Mouse (Mus musculus) heart, adult 2 months (tissue): ENCODE results near the gene Marveld3. TPM values are rescaled to one million over a fixed set of nuclear protein-coding genes. Genes with fewer than 3 reads are reported as not detected.

ENCODE experiments used
- DNase-seq, 2 experiments: peaks; one replicate each; pipeline ENCODE4 v3.0.0; 2021
- H3K27ac ChIP-seq: fragments of 200-600 bp; 2 replicates; pipeline ENCODE4 v1.8.1; 2022
- H3K27me3 ChIP-seq: fragments of 200-500 bp; 2 replicates; pipeline ENCODE4 v1.6.1; 2012; ENCODE audit warnings: mild to moderate bottlenecking, low read length, inconsistent platforms, mixed read lengths; ENCODE audit not compliant: control insufficient read depth, insufficient read depth
- H3K36me3 ChIP-seq: fragments of 200-500 bp; 2 replicates; pipeline ENCODE4 v1.6.1; 2012; ENCODE audit warnings: low read length, inconsistent platforms; ENCODE audit not compliant: control insufficient read depth, insufficient read depth
- H3K4me1 ChIP-seq: fragments of 200-500 bp; 2 replicates; pipeline ENCODE4 v1.6.1; 2011; ENCODE audit warnings: low read length; ENCODE audit not compliant: control insufficient read depth, insufficient read depth
- H3K4me3 ChIP-seq: fragments of 200-600 bp; 2 replicates; pipeline ENCODE4 v1.8.1; 2022
- H3K79me2 ChIP-seq: fragments of 200-500 bp; replicated peaks from 2 replicates; pipeline ENCODE4 v1.6.1; 2012; ENCODE audit warnings: mild to moderate bottlenecking, inconsistent platforms, low read length, moderate library complexity, mixed read lengths; ENCODE audit not compliant: control insufficient read depth, insufficient read depth
- H3K9ac ChIP-seq: fragments of 200-500 bp; 2 replicates; pipeline ENCODE4 v1.6.1; 2012; ENCODE audit warnings: low read depth, mild to moderate bottlenecking, control low read depth, inconsistent platforms, low read length, mixed read lengths
- CTCF ChIP-seq: fragments of 200-600 bp; IDR thresholded peaks from 2 replicates; pipeline ENCODE4 v1.8.1; 2022; ENCODE audit warnings: antibody characterized with exemption, mild to moderate bottlenecking, moderate library complexity
- EP300 ChIP-seq: fragments of 200-500 bp; IDR thresholded peaks from 2 replicates; pipeline ENCODE4 v1.6.1; 2011; ENCODE audit warnings: low read depth, low read length, control low read depth; ENCODE audit not compliant: insufficient read depth
- POLR2A ChIP-seq: fragments of 200-500 bp; IDR thresholded peaks from 2 replicates; pipeline ENCODE4 v1.6.1; 2011; ENCODE audit warnings: mild to moderate bottlenecking, low read depth, low read length, control low read depth; ENCODE audit not compliant: insufficient read depth
- WGBS: fragments of 180-500 bp; shearing (Covaris S2); methylation state at CpG from one replicate; pipeline ENCODE4 v1.1.7; 2018; 5-methylcytosine and 5-hydroxymethylcytosine counted together
- intact Hi-C: fragments of 180-260 bp; cut with DNase I; formaldehyde crosslinking; loops from one replicate; pipeline ENCODE4 v1.15.1; 2025
- polyA plus RNA-seq: library from polyadenylated mRNA; depleted of rRNA; stranded (reverse); fragments of >200 nt; gene quantifications from 2 replicates; pipeline ENCODE4 v1.2.3, GENCODE M21; 2012; rRNA removed
- total RNA-seq, 2 experiments: library from RNA; stranded (reverse); gene quantifications; 2 replicates each; pipeline ENCODE4 v1.2.3; 2021

Marveld3 gene
- total and polyA plus RNA-seq, 3 experiments: 0.10 to 0.31 (median 0.11) TPM

DNA sequence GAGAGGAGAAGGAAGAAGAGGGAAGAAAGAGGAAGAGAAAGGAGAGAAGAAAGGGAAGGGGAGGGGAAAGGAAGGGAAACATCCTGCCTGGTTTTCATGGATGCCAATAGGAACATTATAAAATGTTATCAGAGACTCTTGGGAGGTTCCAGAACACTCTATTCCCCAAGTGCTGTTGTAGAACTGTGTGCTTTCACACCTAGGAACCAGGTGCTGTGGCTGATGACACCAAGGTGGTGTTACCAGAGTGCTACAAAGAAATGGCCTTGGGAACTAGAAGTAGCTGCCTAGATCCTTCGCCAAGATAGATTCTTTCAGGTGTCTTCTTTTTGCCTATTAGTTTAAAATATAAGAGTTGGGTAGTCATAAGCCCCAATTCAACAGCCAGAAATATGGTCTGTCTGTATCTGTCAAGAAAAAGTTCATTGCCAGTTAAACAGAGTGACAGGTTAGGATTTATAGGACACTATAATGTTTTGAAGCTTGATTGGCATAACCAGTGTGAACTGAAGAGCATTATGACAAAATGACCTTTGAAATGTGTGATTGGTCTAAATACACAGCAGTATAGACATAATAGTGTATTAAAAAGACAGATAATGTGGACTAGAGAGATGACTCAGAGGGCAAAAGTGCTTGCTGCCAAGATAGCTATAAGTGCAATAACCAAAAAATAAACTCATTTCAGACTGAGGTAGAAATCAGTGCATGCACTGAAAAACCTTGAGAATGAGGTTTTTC is 56.9 kb downstream of the Marveld3 start:
- WGBS: 97% methylated on average over 1 of the region's 1 CpGs
- no peak overlapping the region for H3K4me3 ChIP-seq
- no peak overlapping the region for H3K9ac ChIP-seq
- H3K4me1 ChIP-seq: no peaks in the 10 kb centered on the region
- no peak overlapping the region for H3K27ac ChIP-seq
- no peak for TF ChIP-seq EP300
- no peak for TF ChIP-seq CTCF
- no peak for TF ChIP-seq POLR2A
- intact Hi-C loops: no loop called here
- H3K36me3 ChIP-seq: no peaks in the 10 kb centered on the region; the same call in 1 of the 2 replicates
- no peaks in the 10 kb centered on the region for H3K27me3 ChIP-seq
- no peaks in the 10 kb centered on the region for H3K79me2 ChIP-seq
- DNase-seq: no peak

DNA sequence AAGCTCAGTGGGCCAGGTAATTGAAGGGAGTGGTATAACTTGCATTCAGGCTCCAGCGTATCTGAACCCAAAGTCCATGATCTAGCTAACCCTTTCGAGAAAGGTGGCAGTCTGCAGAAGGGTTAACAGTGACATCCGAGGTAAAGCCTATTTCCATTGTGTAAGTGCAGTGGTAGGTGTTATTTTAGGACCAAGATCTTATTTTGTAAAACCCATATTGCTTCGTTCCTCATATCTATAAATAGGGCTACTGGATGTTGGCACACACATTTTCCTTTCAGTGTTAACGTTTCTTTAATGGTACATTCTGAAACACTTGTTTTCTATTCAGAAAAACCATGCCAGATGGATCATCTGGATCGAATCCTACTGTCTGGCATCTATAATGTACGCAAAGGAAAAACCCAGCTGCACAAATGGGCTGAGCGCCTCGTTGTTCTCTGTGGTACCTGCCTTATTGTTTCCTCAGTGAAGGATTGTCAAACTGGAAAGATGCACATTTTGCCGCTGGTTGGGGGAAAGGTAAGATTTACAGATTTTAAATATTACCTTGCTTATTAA is 58.0 kb downstream of the Marveld3 start:
- no peak overlapping the region for H3K4me3 ChIP-seq
- no peak overlapping the region for H3K27ac ChIP-seq
- no peaks in the 10 kb centered on the region; the same call in 1 of the 2 replicates for H3K36me3 ChIP-seq
- no peak for TF ChIP-seq CTCF
- no peak for TF ChIP-seq POLR2A
- intact Hi-C loops: no loop called here
- no peak for DNase-seq
- no peaks in the 10 kb centered on the region for H3K4me1 ChIP-seq
- no peaks in the 10 kb centered on the region for H3K27me3 ChIP-seq
- 70% methylated on average over 10 of the region's 10 CpGs for WGBS
- H3K79me2 ChIP-seq: no peaks in the 10 kb centered on the region
- H3K9ac ChIP-seq: no peak overlapping the region

DNA sequence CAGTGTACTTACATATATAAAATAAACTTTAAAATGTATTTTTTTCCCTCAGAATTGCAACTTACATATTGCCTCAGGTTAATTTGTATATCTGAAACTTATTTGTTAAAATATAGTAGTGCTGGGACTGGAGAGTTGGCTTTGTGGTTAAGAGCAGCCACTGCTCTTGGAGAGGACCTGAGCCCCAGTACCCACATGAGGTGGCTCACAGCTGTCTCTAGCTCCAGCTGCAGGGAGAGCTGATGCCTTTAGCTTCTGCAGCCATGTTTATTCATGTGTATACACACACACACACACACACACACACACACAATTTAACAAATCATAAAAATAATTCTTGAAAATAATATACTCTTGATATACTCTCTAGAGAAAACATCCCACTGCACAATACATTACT is 59.6 kb downstream of the Marveld3 start:
- Histone ChIP-seq H3K9ac (no peak overlapping the region), H3K27me3 (no peaks in the 10 kb centered on the region), H3K79me2 (no peaks in the 10 kb centered on the region), H3K36me3 (no peaks in the 10 kb centered on the region; the same call in 1 of the 2 replicates), H3K27ac (no peak overlapping the region), H3K4me3 (no peak overlapping the region), H3K4me1 (no peaks in the 10 kb centered on the region)
- intact Hi-C loops: no loop called here
- no peak for TF ChIP-seq POLR2A
- no peak for TF ChIP-seq CTCF
- no peak for TF ChIP-seq EP300
- no peak for DNase-seq

Other genes starting within 250 kb of the Marveld3 start
- gene Atxn1l, start 224.5 kb downstream of the Marveld3 start, total RNA-seq: 10 to 100 TPM; 20.0 to 23.0 TPM
- 6.5 and 11.9 TPM in 2 replicates for gene Atxn1l, start 224.5 kb downstream of the Marveld3 start, polyA plus RNA-seq
- 10 to 100 TPM; 38.3 to 39.0 TPM for gene Ap1g1, start 183.6 kb downstream of the Marveld3 start, total RNA-seq
- 20.4 and 39.3 TPM in 2 replicates for gene Ap1g1, start 183.6 kb downstream of the Marveld3 start, polyA plus RNA-seq
- 1 to 10 TPM; 3.2 to 4.6 TPM for gene Phlpp2, start 93.7 kb downstream of the Marveld3 start, total RNA-seq
- gene Phlpp2, start 93.7 kb downstream of the Marveld3 start, polyA plus RNA-seq: 2.1 and 4.2 TPM in 2 replicates
- gene Tat, start 28.2 kb upstream of the Marveld3 start, total RNA-seq: 1 to 10 TPM in 1 of 2 experiments, under 1 TPM in 1; 0.89 to 1.1 TPM
- gene Tat, start 28.2 kb upstream of the Marveld3 start, polyA plus RNA-seq: 1.3 TPM in 2 replicates
- 1 to 10 TPM; 3.2 to 3.3 TPM for gene Chst4, start 77.5 kb upstream of the Marveld3 start, total RNA-seq
- 5.6 and 5.7 TPM in 2 replicates for gene Chst4, start 77.5 kb upstream of the Marveld3 start, polyA plus RNA-seq
- 1 to 10 TPM; 6.5 to 6.8 TPM for gene Zfp612, start 117.5 kb upstream of the Marveld3 start, total RNA-seq
- gene Zfp612, start 117.5 kb upstream of the Marveld3 start, polyA plus RNA-seq: 2.7 and 6.4 TPM in 2 replicates
- gene Gm21964, start 139.0 kb upstream of the Marveld3 start, total RNA-seq: not detected
- gene Gm21964, start 139.0 kb upstream of the Marveld3 start, polyA plus RNA-seq: not detected in 2 replicates
- gene Gm17720, start 140.6 kb upstream of the Marveld3 start, total RNA-seq: not detected
- gene Gm17720, start 140.6 kb upstream of the Marveld3 start, polyA plus RNA-seq: not detected in 2 replicates
- not detected for gene Calb2, start 206.0 kb upstream of the Marveld3 start, total RNA-seq
- not detected in 2 replicates for gene Calb2, start 206.0 kb upstream of the Marveld3 start, polyA plus RNA-seq